Mouse (Mus musculus): ENCODE data around the gene Kif2c.

DNA sequence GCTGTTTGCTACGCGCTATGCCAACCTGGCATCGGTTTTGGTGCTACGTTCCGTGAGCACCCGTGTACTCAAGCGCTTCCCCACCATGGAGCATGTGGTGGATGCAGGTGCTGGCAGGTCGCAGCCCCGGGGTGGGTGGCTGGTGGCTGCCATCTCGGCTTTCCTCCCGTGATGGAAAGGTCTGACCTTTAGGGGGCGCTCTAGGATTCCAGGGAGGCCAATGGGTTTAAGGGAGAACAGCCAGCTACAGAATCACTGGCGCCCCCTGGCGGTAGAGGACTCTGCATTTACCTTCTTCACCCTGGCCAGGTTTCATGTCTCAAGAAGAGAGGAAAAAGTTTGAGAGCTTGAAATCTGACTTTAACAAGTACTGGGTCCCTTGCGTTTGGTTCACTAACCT lies 36.3 kb downstream of the Kif2c start:
- peak; percentile 64 for TF ChIP-seq CTCF (IDR thresholded peaks at IDR 0.05; ENCODE audit: extremely low read depth, insufficient read depth, low read length)
- TF ChIP-seq POLR2A (IDR thresholded peaks at IDR 0.05; ENCODE audit: extremely low read depth, insufficient read depth, low read length): no peak

Data from cortical plate, adult 2 months (tissue).